Mouse (Mus musculus) cerebellum, adult 2 months (tissue): ENCODE data around the gene Cdc37.

Experiments
- CTCF ChIP-seq: fragments of 200-500 bp; IDR thresholded peaks from 2 replicates; pipeline ENCODE4 v1.5.1; 2011; ENCODE audit warnings: low read depth, mild to moderate bottlenecking, control low read depth, low read length, moderate library complexity, borderline replicate concordance; ENCODE audit not compliant: insufficient read depth
- POLR2A ChIP-seq: fragments of 200-500 bp; IDR thresholded peaks from 2 replicates; pipeline ENCODE4 v1.6.1; 2011; ENCODE audit warnings: low read length, control low read depth, borderline replicate concordance; ENCODE audit not compliant: insufficient read depth

- TF ChIP-seq CTCF = no peak
- no peak for TF ChIP-seq POLR2A
Measured at GRCm38 (mm10) chr9:21149077-21149653, 617 bp downstream of the Cdc37 start.
